Mouse (Mus musculus): ENCODE measurements around the gene Arhgef11.
A peak's percentile ranks its signal among the peaks of the same experiment; 100 is the strongest.

Arhgef11 gene

DNA sequence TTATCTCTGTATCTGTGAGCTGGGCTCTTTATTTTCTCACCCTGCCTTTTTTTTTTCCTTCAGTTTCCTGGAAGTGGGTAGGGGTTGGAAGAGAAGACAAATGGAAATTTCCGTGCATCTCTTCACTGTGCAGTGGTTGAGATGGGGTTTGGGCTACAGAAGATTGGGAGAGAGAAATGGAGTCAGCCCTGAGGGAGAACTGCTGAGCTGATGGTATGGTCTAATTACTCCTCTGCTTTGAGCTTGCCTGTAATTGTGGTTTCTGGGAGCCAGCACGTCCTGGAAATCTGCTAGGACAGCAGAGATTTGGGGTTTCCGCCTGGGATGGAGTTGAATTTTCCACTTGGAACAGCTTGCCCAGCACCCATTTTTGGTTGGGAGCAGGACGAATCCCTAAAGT lies 43.1 kb downstream of the Arhgef11 start:
- DNase-seq (ENCODE audit: low read depth, low spot score): peak; percentile 52

DNA sequence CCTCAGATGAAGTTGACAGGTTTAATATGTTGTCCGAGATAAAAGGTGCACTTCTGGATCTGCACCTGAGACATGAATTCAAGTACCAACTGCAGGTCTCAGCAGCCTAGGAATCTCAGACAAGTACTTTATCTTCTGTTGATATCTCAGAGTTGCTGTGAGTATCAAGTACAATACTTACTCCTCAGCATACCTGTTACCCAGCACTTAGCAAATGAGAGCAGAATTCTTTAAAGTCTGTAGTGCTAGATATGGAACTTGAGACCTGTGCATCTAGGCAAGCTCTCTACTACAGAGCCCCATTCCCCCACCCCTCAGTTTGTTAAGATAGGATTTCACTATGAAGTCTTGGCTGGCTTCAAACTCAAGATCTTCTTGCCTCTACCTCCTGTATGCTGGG lies 43.9 kb downstream of the Arhgef11 start:
- no peak for DNase-seq (ENCODE audit: low read depth, low spot score)

DNA sequence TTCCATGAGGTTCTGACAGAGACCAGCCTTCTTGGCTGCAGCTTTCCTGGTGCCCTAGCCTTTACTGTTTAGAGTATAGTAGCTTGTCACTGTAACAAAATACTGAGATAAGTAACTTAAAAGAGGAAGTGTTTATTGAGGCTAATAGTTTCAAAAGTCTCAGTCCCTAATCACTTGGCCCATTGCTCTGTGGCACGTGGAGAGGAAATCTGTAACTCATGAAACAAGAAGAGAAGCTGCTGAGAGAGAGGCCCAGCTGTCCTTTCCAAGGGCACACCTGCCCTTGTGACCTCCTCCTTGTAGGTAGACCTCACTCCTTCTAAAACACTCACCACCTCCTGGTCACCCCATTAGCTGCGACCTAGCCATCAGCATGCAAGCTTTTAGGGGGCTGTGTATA lies 101.2 kb downstream of the Arhgef11 start:
- DNase-seq (ENCODE audit: low read depth, low spot score): no peak

DNA sequence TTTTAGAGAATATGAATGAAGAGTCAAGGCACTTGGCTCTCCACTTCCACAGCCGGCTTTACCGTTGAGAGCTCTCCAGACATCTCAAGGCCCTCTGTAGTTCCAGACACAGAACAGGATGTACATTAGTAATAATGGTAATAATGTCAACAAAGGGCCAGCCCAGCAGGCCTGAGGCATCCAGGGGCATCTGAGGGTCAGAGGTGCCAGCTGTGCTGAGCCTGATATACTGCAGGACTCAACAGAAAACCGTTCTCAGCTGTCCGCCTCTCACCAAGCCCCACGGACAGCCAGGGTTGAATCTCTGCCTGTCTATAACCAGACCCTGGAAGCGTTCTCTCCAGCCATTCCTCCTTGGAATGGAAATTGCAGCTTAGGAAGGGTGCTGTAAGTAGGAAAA lies 107.2 kb downstream of the Arhgef11 start:
- no peak for DNase-seq (ENCODE audit: low read depth, low spot score)

DNA sequence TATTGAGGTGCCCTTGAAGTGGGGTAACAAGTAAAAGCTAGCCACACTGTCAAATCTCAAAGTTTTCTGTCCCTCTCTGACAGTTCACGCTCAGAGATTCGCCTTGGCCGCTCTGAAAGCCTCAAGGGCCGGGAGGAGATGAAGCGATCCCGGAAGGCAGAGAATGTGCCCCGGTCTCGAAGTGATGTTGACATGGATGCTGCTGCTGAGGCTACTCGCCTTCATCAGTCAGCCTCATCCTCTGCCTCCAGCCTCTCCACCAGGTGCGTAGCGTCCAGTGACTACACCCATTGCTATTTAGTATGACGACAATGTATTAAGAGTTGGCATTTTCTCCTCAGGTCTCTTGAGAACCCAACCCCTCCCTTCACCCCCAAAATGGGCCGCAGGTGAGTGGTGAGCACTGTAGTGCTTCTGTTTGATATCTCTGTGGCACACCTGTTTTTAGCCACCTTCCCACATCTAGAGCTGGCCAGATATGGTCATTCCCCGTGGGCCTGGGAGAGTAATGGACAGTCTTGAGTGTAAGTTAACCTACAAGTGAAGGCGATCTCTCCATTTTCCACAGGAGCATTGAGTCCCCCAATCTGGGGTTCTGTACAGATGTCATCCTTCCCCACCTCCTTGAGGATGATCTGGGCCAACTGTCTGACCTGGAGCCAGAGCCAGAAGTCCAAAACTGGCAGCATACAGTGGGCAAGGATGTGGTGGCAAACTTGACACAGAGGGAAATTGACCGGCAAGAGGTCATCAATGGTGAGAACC lies 108.2 kb downstream of the Arhgef11 start:
- DNase-seq (ENCODE audit: low read depth, low spot score): no peak

DNA sequence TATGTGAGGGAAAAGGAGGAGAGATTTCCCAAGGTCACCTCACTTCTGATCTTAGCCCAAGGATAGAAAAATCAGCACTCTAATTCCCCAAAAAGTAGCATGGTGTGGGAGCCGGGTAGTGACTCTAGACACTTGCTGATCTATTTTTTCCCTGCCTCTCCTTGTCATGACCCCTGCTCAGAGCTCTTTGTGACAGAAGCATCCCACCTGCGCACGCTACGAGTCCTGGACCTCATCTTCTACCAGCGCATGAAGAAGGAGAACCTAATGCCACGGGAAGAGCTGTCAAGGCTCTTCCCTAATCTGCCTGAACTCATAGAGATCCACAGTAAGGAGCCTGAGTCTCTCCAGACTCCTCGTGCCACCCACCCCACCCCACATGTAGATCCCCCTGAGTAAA lies 108.8 kb downstream of the Arhgef11 start:
- DNase-seq (ENCODE audit: low read depth, low spot score): no peak

DNA sequence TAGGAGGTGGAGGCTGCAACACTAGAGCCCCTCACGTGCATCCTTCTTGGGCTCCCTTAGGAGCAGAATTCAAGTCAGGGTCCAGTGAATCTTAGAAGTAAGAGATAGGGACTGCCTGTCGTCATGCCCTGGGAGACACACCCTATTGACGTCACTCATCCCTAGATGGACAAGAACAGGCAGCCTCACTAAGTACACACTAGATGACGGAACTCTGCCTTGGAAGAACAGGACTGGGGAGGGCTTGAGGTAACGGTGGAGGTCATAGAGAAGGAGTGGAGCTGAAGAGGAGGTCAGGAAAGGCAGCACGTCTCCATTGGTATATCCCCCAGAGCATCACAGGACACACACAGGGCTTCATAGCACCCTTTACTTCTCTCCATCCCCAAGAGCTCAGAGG lies 111.3 kb downstream of the Arhgef11 start:
- DNase-seq (ENCODE audit: low read depth, low spot score): no peak

DNA sequence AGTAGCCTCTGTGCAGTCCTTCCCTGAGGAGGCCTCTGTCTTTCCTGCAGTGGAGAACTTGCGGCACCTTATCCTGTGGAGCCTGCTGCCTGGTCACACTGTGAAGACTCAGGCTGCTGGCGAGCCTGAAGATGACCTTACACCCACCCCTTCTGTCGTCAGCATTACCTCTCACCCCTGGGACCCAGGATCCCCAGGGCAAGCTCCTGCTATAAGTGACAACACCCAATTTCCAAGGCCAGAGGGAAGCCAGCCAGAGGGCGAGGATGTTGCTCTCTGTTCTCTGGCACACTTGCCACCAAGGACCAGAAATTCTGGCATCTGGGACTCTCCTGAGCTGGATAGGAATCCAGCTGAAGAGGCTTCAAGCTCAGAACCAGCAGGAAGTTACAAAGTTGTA lies 115.7 kb downstream of the Arhgef11 start:
- no peak for DNase-seq (ENCODE audit: low read depth, low spot score)

DNA sequence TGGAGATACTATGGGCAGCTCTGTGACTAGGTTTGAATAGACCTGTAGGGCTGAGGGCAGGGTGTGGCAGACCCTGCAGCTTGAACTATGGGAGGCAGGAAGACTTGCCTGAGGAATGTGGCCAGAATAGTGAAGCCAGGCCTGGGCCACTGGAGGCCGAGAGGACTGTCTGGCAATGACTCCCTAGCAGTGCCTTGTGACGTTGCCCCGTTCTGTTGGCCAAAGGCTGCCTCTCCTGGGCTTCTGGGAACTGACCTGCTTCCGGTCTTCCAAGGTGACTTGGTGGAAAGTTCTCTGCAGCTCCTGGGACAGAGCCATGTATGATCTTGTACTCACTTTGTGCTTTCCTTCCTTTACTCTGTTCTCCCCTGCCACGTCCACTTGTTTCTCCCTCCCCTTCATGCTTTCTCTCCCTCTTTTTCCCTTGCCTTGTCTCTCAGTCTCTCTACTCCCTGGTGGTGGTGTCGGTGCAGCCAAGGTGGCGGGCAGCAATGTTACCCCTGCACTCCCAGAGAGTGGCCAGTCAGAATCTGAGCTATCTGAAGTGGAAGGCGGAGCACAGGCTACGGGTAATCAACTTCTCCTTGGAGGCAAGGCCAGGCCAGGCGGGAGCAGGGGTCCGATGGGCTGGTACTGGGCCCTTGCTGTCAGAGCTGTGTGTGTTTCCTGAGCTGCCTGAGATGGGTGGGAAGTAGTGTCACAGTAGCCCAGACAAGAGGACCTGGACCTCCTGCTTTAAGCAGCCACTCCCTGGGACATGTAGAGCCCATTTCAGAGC lies 116.8 kb downstream of the Arhgef11 start:
- no peak for DNase-seq (ENCODE audit: low read depth, low spot score)

DNA sequence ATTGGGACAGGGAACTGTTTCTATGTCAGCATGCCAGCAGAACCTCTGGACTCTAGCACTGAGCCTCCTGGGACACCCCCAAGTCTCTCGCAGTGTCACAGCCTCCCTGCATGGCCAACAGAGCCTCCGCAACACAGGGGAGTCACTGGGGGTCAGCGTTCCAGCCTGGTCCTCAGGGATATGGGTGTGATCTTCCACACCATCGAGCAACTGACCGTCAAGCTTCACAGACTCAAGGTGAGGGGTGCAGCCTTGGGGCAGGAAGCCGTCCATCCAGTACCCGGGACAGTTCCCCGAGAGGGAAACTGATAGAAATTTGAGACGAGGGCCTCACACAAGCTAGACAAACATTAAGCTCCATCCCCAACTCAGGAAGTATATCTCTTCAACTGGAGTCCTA lies 118.0 kb downstream of the Arhgef11 start:
- no peak for DNase-seq (ENCODE audit: low read depth, low spot score)

DNA sequence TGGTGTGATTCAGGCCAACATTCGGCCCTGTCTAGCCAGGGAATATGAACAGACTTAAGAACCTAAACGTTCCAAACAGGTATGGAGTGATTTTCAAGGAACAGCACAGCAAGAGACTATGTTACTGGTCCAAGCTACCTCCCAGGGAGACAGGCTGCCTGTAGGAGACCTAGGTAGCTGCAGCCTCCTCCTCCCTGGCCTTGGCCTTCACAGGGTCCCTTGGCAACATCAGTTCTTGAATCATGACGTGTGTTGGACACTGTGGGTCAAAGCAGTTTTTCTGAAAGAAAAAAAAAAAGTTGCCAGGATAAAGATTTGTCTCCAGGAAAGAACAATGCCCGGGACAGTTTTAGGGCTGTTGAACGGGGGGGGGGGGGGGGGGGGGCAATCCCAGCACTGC lies 121.5 kb downstream of the Arhgef11 start:
- no peak for DNase-seq (ENCODE audit: low read depth, low spot score)

DNA sequence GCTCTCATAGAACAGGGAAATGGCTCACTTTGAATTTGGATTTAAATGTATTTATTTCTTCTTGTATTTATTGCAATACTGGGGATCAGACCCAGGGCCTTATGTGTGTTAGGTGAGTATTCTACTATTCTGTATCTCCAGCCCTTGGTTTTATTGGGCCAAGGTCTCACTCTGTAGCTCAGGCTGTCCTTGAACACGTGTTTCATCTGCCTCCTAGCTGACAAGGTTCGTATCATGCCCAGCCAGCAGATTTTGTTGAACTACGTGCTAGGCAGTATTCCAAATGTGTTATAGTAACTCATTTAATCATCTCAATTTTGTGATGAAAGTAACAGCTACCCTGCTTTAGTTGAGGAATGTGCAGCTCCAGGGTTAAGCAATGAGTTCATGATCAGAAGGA lies 124.7 kb downstream of the Arhgef11 start:
- no peak for DNase-seq (ENCODE audit: low read depth, low spot score)

DNA sequence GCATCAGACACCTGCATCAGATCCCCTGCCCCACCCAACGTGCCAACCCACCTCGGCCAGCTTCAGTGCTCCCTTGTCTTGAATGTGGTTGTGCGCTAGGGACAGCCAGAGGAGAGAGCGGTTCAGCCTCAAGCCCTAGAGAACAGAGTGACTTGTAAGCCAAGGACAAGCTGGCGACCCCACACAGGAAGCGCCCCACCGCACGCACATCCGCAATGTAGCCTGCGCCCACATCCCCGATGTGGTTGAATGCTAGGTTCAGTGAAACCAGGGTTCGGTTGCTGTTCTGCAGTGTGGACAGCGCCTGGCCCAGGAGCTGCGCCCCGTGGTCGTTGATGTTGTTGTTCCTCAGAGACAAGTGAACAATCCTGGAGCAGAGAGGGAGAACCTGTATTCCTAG lies 125.4 kb downstream of the Arhgef11 start:
- no peak for DNase-seq (ENCODE audit: low read depth, low spot score)

DNA sequence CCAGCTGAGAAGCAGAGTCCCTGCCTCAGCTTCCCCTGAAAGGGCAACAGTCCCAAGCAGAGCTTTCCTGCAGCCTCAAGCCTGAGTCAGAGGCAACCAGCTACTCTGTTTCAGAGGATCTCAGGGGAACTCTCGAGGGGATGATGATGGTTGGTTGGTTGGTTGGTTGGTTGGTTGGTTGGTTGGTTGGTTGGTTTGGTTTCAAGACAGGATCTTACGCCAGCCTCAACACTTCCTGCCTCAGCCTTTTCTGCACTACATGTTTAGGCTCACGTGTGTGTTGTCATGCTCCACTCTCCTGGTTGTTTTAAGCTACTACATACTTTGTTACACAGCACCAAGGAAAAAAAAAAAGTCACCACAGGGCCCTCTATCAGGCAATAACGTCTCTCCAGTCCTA lies 126.6 kb downstream of the Arhgef11 start:
- DNase-seq (ENCODE audit: low read depth, low spot score): no peak

DNA sequence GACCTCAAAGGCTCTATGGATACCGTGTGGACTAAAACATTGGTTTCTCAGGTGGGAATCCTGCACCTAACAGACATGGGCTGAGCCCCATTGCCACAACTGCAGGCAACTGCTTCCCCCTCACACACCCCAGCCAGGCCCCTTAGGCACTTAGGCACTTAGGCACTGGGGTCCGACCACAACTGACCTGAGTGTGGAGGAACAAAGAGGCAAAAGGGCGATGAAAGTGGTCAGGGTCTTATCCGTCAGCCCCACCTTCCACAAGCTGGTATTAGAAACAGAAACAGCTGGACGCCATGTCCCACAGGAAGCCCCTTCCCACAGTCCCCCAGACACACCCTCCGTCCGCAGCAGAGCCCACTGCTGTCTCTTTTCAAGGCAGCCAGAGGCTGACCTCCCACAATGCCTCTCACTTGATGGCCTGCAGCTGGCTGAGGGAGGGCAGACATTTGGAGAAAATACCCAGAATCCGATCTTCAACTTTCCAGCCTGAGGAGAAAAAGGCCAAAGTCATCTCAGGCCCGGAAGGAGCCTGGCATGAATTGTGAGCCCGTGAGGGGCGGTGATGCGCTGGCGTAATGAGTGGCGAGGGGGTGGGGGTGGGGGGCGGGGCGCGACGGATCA lies 127.8 kb downstream of the Arhgef11 start:
- DNase-seq (ENCODE audit: low read depth, low spot score): no peak

DNA sequence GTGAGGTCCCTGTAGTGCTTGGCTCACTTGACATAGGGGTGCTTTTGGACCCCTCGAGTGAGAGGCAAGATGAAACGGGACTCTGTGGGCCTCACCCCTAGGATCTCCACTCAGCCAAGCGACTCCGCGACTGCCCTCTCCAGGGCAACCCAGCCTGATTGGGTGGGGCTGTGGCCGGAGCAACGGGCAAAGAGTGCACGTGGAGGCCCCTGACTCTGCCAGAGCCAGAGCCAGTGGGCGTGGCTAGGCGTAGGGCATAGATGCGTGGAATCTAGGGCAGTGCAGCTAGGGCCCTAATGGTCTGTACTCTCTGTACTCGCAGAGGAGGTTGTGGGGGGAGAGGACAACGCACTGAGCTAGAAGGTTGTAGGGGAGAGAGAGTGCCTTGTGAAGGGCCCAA lies 131.1 kb downstream of the Arhgef11 start, which contains the start of gene Lrrc71:
TSS of gene Lrrc71 (minus strand) at position 195 of the 400 bp plus-strand sequence.
- no peak for DNase-seq (ENCODE audit: low read depth, low spot score)

DNA sequence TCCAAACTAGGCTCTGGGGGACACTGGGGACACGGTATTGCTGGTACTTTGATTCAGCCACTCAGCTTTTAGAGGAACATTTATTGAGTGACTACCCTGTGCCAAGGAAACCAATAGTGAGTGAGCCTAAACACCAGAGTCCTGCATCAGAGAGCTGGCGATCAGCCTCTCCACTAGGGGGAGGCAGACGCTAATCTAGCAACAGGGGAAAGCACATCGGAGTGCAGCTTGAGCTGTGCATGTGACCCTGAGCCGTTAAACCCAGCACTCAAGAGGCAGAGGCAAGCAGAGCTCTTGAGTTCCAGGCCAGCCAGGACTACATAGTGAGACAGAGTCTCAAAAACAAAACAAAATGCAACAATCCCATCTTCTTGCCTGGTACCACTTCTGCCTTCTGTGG lies 131.7 kb downstream of the Arhgef11 start:
- DNase-seq (ENCODE audit: low read depth, low spot score): peak; percentile 77

DNA sequence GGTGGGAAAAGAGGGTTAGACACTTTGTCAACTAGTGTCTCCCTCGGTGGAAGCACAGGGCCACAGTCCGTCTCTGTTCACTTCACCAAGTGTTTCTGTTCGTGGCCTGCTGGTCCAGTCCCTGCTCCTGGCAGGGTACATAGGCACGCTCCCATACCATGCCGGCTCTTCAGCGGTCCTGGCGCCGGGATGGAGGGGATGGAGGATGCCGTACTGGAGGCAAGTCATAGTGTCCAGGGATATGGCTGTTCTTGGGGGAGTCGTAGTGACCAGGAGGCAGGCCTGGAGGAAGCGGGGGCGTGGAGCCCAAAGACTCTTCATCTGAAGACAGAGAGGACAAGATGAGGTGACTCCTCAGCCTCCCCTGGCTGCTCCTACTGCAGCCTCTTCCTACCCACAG lies 132.6 kb downstream of the Arhgef11 start:
- no peak for DNase-seq (ENCODE audit: low read depth, low spot score)

DNA sequence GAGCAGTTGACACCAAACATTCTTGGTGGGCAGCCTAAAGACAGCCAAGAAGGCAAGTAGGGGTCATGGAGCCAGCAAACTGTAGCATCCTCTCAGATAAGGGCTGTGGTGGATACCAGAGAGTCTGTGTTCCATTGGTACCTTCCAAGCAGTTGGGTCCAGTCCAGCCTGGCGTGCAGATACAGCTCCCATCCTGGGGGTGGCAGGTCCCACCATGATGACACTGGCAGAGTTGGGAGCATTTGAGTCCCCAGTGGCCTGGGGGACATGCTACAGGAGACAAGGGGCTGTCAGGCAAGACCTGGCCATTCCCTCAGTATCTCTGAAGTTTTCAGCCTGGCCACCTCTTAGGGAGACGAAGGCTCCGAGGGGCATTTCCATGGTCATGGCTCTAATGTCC lies 135.2 kb downstream of the Arhgef11 start:
- DNase-seq (ENCODE audit: low read depth, low spot score): no peak

DNA sequence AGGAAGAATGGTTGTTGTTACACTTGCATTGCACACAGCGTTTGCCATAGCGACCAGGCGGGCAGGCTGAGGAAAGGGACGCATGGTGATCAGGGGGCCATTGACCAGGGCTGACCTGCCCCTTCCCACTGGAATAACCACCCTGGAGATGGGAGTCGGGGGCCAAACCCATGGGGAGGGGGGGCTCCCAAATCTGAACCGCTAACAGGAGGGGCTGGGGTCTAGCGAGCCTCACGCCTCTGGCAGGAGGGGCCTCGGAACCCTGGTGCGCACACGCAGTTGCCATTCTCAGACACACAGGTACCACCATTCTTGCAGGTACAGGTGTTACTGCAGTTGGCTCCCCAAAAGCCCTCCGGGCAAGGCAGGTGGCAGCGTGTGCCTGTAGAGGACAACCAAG lies 136.5 kb downstream of the Arhgef11 start:
- no peak for DNase-seq (ENCODE audit: low read depth, low spot score)

DNA sequence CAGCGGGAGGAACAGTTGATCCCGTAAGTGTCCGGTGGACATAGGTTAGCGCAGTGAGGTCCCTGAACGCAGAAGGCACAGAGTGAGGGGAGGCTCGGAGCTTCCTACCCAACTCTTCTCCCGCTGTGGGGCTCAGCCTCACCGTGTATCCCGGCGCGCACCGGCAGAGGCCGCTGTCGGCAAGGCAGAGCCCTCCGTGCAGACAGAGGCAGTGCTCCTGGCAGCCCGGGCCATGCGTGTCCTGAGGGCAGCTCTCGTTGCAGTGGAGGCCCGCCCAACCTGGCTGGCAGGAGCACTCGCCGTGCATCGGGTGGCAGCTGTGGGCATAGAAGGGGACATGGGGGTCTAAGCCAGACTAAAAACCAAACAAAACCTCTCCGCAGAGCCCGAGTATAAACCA lies 138.6 kb downstream of the Arhgef11 start:
- peak; percentile 74 for DNase-seq (ENCODE audit: low read depth, low spot score)

DNA sequence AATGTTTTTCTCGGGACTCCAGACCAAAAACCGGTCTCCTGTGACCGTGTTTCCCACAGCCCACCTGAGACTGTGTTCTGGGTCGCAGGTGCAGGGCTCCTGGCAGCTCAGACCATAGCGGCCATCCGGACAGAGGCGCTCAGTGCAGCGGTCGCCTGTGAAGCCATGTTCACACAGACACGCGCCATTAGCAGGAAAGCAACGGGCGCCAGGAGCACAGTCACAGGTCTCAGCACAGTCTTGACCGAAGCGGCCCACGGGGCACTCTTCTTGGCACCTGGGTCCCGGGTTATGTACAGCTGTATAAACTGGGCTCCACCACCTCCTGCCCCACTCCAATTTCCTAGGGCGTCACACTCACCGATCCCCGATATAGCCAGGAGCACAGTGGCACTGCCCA lies 139.1 kb downstream of the Arhgef11 start:
- DNase-seq (ENCODE audit: low read depth, low spot score): no peak

DNA sequence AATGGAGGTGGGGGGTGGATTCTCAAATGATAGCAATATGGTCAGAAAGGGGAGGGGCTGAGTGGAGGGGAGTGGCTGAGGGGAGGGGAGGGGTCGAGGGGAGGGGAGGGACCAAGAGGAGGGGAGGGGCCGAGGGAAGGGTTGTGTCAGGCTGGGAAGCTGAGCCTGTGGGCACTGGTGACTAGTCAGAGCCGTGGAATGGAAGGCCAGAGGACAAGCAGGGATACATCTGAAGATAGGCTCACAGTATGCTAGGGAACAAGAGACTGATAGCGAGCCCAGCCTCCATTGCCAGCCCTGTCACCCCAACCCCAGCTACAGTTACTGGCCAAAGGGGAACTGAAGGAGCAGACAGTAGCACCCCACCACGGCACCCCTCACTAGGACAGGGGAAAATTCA lies 141.3 kb downstream of the Arhgef11 start:
- DNase-seq (ENCODE audit: low read depth, low spot score): no peak
